Mouse (Mus musculus) macrophage (primary cell): ENCODE data around the gene Dusp13. TPM values are rescaled to one million over a fixed set of nuclear protein-coding genes. Genes with fewer than 3 reads are reported as not detected.

ENCODE experiments used
- H3K27ac ChIP-seq: fragments of 350-480 bp; formaldehyde crosslinking; 2 replicates; pipeline ENCODE4 v1.9.0; 2021
- H3K36me3 ChIP-seq: fragments of 350-480 bp; formaldehyde crosslinking; 2 replicates; pipeline ENCODE4 v1.9.0; 2021; ENCODE audit errors: inconsistent target
- H3K4me3 ChIP-seq: fragments of 350-480 bp; formaldehyde crosslinking; 2 replicates; pipeline ENCODE4 v1.9.0; 2021; ENCODE audit errors: inconsistent target
- H3K79me2 ChIP-seq: fragments of 350-480 bp; formaldehyde crosslinking; 2 replicates; pipeline ENCODE4 v1.9.0; 2021; ENCODE audit errors: inconsistent target
- WGBS: methylation state at CpG from one replicate; pipeline ENCODE4 v1.1.7; 2026; ENCODE audit warnings: inconsistent platforms; ENCODE audit not compliant: missing documents; 5-methylcytosine and 5-hydroxymethylcytosine counted together
- polyA plus RNA-seq: library from polyadenylated mRNA; stranded (reverse); fragments of 250-400 nt; gene quantifications from 3 replicates; pipeline ENCODE4 v1.2.4, GENCODE M21; 2018; ENCODE audit warnings: inconsistent platforms

Gene Dusp13
- polyA plus RNA-seq, 1 experiment from 2014 or later, result 0.57 TPM

GRCm38 (mm10) chr14:21703255-21703654, 47.7 kb downstream of the Dusp13 start:
- H3K27ac ChIP-seq, result no peak overlapping the region

DNA sequence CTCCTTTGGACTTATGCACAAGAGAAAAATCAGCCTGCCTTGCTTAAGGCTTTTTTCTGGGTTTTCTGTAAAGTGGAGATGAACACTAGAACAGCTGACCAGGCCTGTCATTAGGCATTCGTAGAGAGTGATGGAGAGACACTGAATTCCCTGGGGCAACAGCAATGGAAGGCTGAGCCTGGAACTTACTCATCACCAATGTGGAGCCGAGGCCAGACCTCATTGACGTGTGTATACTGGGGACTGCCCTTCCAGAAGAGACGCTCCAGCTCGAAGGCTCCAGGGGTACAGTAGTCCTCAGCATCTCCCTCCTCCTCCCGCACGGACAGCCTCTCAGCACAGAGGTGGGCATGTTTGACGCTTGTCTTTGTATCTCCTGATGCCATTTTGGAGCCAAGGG, 48.3 kb downstream of the Dusp13 start:
- H3K4me3 ChIP-seq, result no peak overlapping the region
- H3K79me2 ChIP-seq, result no peaks in the 10 kb centered on the region
- WGBS, result 91% methylated on average over 8 of the region's 8 CpGs
- H3K27ac ChIP-seq, result no peak overlapping the region
- no peaks in the 10 kb centered on the region for H3K36me3 ChIP-seq

More at GRCm38 (mm10) chr14:21703255-21703654, 47.7 kb downstream of the Dusp13 start:
- no peak overlapping the region for H3K4me3 ChIP-seq
- no peaks in the 10 kb centered on the region for H3K79me2 ChIP-seq
- no peaks in the 10 kb centered on the region for H3K36me3 ChIP-seq
- WGBS, result 28% methylated on average over 5 of the region's 5 CpGs

DNA sequence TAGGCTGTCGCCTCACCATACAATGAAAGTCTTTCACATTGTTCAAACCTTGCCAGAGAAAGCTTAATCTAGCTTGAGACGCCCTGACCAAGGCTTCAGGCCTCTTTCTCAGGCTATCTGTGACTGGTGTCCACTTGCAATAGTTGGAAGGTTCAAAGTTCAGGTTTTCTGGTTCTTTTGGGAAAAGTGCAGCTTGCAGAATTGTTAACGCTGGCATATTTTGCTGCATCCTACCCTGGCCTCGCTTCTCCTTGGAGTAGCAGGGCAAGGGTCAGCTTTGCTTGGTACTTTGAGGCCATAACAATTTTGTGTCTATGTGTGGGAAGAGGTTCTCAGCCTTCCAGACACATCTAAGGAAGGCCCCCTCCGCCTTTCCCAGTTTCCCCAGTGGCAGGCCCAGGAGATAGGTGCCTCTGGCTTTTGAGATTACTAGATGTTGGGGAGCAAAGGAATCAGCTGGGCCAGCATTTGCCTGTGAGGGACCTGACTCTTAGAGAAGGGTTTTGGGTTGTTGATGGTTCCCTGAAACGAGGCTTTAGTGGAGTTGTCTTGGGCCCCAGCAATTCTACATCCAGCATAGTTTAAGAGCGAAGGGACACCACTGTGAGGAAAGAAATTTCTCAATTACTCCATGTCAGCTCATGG, 54.7 kb downstream of the Dusp13 start:
- no peak overlapping the region for H3K27ac ChIP-seq
- WGBS, result 99% methylated on average over 7 of the region's 7 CpGs
- H3K4me3 ChIP-seq, result no peak overlapping the region
- H3K36me3 ChIP-seq, result no peaks in the 10 kb centered on the region
- H3K79me2 ChIP-seq, result no peaks in the 10 kb centered on the region

DNA sequence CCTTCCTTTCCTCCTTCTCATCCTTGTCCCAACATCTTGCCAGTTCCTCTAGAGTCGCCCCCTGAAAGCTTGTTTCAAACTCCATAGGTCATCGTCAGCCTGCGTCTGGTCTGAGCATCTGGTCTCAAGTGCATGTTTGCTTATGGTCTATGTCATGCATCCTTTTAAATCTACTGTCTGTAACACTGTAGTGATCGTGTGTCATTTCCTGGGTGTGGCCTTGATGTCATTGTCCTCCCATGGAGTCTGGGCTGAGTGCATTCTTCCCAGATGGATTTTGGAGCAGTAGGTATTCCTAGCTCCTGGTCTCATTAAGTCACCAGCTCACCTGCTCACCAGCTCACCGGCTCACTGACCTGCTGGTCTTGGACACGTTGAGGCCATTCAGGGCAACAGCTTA, 56.0 kb downstream of the Dusp13 start:
- H3K79me2 ChIP-seq, result no peaks in the 10 kb centered on the region
- 87% methylated on average over 6 of the region's 6 CpGs for WGBS
- no peak overlapping the region for H3K4me3 ChIP-seq
- H3K27ac ChIP-seq, result no peak overlapping the region
- no peaks in the 10 kb centered on the region for H3K36me3 ChIP-seq

- Histone ChIP-seq H3K4me3 (no peak overlapping the region), H3K79me2 (no peaks in the 10 kb centered on the region), H3K36me3 (no peaks in the 10 kb centered on the region), H3K27ac (no peak overlapping the region)
- WGBS, result 87% methylated on average over 3 of the region's 3 CpGs
These were observed 59.9 kb downstream of the Dusp13 start for GRCm38 (mm10) chr14:21691070-21691469.

DNA sequence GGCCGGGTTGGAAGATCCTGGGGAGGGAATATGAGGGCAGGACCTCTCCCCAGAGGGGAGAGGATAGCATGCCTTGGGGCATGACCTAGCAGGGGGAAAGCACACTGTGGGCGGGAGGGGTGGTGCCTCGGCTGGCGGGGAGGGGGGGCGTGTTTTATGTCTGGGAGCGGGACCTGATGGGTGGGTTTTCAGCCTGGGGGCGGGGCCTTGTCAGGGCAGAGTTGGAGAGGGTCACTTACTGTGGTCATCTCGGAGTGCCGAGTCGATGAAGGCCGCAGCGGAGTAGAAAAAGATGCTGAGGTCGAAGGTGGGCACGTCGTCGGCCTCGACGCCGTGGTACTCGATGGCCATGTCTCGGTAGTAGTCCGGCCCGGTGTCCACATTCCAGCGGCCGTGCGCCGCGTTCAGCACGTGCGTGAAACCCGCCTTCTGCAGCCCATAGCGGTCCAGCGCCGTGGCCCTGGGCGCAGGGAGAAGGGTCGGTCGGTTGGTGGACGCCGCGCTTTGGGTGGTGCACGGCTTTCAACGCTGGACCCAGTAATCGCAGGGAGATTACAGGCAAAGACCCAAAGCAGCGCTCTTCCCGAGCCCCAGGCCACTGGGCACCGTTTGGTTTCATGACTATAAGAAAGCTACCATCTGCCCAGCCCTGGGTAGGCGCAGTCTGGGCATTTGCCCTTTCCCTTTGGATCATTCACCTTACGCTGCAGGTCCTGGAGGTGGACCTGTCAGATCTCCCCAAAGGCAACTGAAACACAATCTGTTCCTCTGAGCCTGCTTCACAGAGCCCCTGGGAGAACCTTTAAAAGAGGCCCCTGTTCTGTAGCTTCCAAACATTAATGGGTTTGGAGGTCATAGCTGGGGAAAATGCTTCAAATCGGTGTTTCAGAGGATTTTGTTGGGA, 64.4 kb downstream of the Dusp13 start:
- no peak overlapping the region for H3K4me3 ChIP-seq
- H3K27ac ChIP-seq, result no peak overlapping the region
- H3K79me2 ChIP-seq, result no peaks in the 10 kb centered on the region
- 83% methylated on average over 39 of the region's 49 CpGs for WGBS
- no peaks in the 10 kb centered on the region for H3K36me3 ChIP-seq

GRCm38 (mm10) chr14:21685411-21686146, 65.4 kb downstream of the Dusp13 start:
- WGBS, result 96% methylated on average over 10 of the region's 10 CpGs
- Histone ChIP-seq H3K27ac (no peak overlapping the region), H3K4me3 (no peak overlapping the region), H3K36me3 (no peaks in the 10 kb centered on the region), H3K79me2 (no peaks in the 10 kb centered on the region)

DNA sequence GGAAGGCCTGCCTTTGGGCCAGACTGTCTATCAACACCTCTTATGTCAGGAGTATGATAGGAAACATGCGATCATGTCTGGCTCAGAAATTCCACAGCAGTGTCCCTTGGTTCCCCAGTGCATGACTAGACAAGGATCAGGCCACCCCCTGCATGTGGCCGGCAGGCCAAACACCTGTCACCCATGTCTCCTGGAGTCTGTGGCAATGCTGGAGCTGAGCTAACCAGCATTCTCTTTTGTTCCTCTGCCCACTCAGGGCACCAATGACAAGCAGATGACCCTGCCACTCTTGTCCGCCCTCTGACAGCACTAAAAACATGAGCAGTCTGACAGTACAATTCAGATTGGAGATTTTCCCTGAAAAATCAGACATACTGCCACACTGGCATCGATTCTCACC, 67.1 kb downstream of the Dusp13 start:
- Histone ChIP-seq H3K36me3 (no peaks in the 10 kb centered on the region), H3K4me3 (no peak overlapping the region), H3K27ac (no peak overlapping the region), H3K79me2 (no peaks in the 10 kb centered on the region)
- WGBS, result 88% methylated on average over 4 of the region's 4 CpGs

Other genes with a start within 250 kb of the Dusp13 start
- not detected in 3 replicates for gene Dupd1, start 36.6 kb downstream of the Dusp13 start, polyA plus RNA-seq
- 21.8 to 35.5 TPM (median 29.3 TPM) in 3 replicates for gene Samd8, start 650 bp downstream of the Dusp13 start, polyA plus RNA-seq
- 247 to 425 TPM (median 316 TPM) in 3 replicates for gene Vdac2, start 74.1 kb upstream of the Dusp13 start, polyA plus RNA-seq
- 7.5 to 38.3 TPM (median 24.5 TPM) in 3 replicates for gene Comtd1, start 97.8 kb upstream of the Dusp13 start, polyA plus RNA-seq
- gene Zfp503, start 238.4 kb upstream of the Dusp13 start, polyA plus RNA-seq, result 0.62 to 1.4 TPM (median 0.96 TPM) in 3 replicates